Mouse (Mus musculus) G1E (cell line): ENCODE results near the gene Brip1.

Experiments used
- CTCF ChIP-seq: IDR thresholded peaks from 2 replicates; pipeline ENCODE4 v1.5.1; 2012; ENCODE audit warnings: low read depth, low read length, inconsistent platforms, mixed read lengths
- GATA1 ChIP-seq: IDR thresholded peaks from 2 replicates; pipeline ENCODE4 v1.6.1; 2012; ENCODE audit warnings: borderline replicate concordance, low read length, inconsistent platforms, mixed read lengths

GRCm38 (mm10) chr11:86209123-86209522 lies 8.1 kb upstream of the Brip1 start:
- TF ChIP-seq CTCF, result no peak
- no peak for TF ChIP-seq GATA1
